Mouse (Mus musculus): ENCODE results near the gene Ccdc167.

- TF ChIP-seq GATA1 (IDR thresholded peaks at IDR 0.05; ENCODE audit: low read length) = no peak
- no peak for TF ChIP-seq TAL1 (IDR thresholded peaks at IDR 0.05; ENCODE audit: low read length)
Measured at GRCm38 (mm10) chr17:29694516-29694915, 22.3 kb downstream of the Ccdc167 start.

Data from erythroblast, embryonic 14.5 days (primary cell).